Mouse (Mus musculus): ENCODE results near the gene Gm6760. TPM values are rescaled to one million over a fixed set of nuclear protein-coding genes. Genes with fewer than 3 reads are reported as not detected.

Gm6760 gene
- not detected in 2 replicates for polyA plus RNA-seq (2012; rRNA removed)

GRCm38 (mm10) chrX:64152098-64152497 lies at the start of gene Gm6760:
TSS of gene Gm6760 (minus strand) at chrX:64152198.

GRCm38 (mm10) chrX:64173248-64173647 lies 21.2 kb upstream of the Gm6760 start, which contains the start of gene 3830417A13Rik:
TSS of gene 3830417A13Rik (plus strand) at chrX:64173548.

Other genes starting within 250 kb of the Gm6760 start
- 0.05 TPM in 1 of 2 replicates, not detected in the other for gene 3830417A13Rik, start 21.4 kb upstream of the Gm6760 start, polyA plus RNA-seq (2012; rRNA removed)
- gene Slitrk4, start 124.8 kb upstream of the Gm6760 start, polyA plus RNA-seq (2012; rRNA removed), result 2.0 and 2.3 TPM in 2 replicates

Data from central nervous system, embryonic 14 days (tissue).